Mouse (Mus musculus): ENCODE measurements around the gene Fam205c.
A peak's percentile ranks its signal among the peaks of the same experiment; 100 is the strongest.
"Not testable (repeated sequence)": the region's sequence is repeated elsewhere in the genome, so short reads cannot be mapped to it uniquely, and the experiment has no call there.

Fam205c gene

DNA sequence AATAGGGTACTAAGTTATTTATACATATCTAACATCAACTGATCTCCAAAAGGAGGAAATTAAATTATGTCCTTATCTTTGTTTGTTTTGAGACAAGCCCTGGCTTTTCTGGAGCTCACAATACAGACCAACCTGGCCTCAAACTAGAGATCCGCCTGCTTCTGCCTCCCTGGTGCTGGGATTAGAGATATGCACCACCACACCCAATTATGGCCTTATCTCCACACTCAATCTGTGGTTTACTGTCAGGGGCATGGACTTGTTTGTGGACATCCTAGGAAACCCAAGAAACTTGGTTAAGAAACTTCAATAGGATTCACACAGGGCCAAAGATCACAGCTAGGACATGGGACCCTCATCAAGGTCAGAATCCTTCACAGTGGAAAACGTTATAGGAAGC, 3.6 kb upstream of the Fam205c start:
- no peak for DNase-seq (ENCODE audit: low spot score in 2 of 2)

DNA sequence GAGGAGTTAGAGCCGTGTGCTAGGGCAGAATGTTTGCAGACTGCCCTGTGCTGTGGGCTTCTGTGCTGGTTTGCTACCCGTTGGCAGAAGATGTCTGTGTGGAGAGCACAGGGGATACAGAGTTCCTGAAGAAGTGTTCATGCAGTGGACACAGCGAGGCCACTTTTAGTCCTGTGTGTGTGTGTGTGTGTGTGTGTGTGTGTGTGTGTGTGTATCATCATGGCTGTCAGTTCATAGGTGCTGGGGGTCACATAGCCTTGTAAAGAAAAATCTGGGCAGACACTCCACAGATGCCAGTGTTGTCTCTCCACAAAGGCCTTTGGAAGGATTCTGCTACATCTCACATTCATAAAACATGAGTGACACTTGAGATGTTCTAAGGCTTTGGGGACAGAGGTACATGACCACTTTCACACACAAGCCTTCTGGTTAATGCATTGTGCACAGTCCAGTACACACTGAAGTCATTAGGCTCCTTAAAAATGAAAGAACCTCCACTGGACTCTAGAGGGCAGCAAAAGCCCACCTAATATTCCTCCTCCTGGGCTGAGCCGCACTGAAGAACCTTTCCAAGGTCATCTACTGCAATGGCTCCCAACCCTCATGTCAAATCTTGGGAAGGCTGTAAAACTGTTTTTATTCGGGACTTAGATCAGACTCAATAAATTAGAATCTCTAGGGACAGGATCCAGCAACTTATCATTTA, 2.7 kb upstream of the Fam205c start:
- DNase-seq (ENCODE audit: low spot score in 2 of 2) = peak; percentile 30 to 45

- no peak for DNase-seq (ENCODE audit: low spot score in 2 of 2)
These were observed 1.1 kb downstream of the Fam205c start for GRCm38 (mm10) chr4:42872746-42873435.

GRCm38 (mm10) chr4:42872151-42872550, 1.9 kb downstream of the Fam205c start:
- DNase-seq (ENCODE audit: low spot score in 2 of 2) = no peak

- DNase-seq (ENCODE audit: low spot score in 2 of 2) = no peak
These were observed 3.3 kb downstream of the Fam205c start for GRCm38 (mm10) chr4:42870748-42871147.

DNA sequence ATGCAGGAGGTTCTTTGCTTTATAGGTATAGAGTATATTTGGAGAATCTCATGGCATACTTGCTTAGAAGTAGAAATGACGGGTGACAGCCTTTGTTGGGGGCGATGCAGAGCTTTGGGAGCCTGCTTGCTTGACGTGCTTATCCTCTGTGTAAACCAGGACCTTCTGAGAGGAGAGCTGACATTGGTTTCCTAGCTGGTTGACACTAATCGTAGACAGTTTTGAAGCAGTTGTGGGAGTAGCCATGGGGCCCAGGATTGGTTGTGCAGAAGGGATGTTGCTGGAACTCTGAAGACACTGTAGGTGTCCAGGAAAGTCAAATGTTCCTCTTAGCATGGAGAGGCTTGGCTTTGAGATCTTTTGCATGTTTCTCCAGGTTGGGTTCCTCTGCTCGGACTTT, 5.8 kb downstream of the Fam205c start:
- DNase-seq (ENCODE audit: low spot score in 2 of 2) = no peak

DNA sequence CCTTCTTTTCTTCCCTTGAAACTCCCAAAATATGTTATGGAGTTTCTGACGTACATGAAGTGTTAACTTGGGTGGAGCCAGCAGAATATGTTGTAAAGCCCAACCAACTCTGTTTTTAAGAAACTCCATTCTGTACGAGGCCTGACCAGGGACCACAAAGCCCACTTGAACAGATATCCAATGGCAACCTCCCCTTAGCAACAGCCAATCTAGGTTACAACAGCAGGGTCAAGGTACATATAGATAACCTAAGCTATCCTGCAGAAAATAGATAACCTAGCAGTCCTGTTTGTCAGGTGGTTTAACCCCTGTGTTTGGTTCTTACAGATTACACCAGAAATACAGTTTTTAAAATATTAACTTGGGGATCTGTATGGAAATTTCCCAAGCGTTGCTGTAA, 6.6 kb downstream of the Fam205c start:
- DNase-seq (ENCODE audit: low spot score in 2 of 2) = peak in 1 of 2 experiments; percentile 33

DNA sequence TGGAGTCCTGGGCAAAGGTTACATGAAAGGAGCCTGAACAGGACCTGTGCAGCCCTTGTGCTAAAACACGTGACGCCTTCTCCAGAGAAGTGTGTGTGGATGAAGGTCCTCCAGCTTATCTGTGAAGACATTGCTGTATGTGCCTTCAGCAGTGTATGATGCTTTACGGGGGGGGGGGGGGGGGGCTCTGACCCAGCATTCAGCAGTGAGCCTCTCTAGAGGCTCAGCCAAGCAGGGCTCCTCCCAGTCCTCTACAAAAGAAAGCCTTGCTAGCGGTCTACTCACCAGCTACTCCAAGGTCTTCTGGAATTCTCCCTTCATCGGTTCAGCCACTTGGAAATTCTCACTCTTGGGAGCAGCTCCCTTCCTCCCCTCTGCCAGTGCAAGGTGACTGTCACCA, 10.5 kb downstream of the Fam205c start:
- DNase-seq (ENCODE audit: low spot score in 2 of 2) = not testable (repeated sequence)

- DNase-seq (ENCODE audit: low spot score in 2 of 2) = peak; percentile 46 to 63
These were observed 13.6 kb downstream of the Fam205c start for GRCm38 (mm10) chr4:42860483-42860882.

DNA sequence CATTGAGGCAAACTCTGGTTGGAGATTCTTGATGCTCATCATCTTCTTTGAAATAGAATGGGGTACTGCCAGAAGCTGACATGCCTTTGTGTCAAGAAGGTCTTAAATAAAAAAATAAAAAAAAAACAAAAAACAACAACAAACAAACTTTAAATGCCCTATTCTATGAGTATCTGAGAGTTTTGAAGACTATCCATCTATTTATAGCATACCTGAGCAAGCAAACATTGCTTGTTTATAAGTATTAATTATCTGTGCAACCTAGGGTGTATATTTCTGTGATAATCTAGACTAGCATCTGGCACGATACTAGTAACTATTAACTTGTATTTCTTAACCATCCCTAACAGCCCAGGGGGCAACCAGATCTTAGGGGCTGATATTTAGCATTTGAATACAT, 17.4 kb downstream of the Fam205c start, which contains the start of gene Gm12394:
Gene Gm12394, minus strand, starts transcription at position 101 of the 400 bp plus-strand sequence.
- DNase-seq (ENCODE audit: low spot score in 2 of 2) = not testable (repeated sequence)

DNA sequence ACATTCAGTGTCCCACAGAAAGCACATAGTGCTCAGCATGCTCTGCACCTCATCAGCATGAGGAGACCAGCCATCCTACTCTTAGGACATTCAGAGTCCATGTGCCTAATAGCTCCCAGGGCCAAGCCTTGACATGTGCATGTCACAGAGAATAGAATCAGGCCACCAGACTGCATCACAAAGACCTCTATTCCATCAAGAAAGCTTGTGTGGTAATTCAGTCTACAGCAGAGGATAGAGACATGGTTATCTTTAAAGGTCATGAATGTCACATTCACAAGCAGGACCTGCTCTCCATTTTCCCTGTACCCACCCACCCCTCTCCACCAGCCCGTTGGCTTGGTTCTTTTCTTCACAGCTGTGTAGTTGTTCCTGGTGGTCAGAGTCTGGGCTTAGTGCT, 20.2 kb downstream of the Fam205c start, which contains the start of gene Fam205a1:
Gene Fam205a1, minus strand, starts transcription at position 101 of the 400 bp plus-strand sequence.
- DNase-seq (ENCODE audit: low spot score in 2 of 2) = not testable (repeated sequence)
